Mouse (Mus musculus) embryonic facial prominence, embryonic 14.5 days (tissue): ENCODE results near the gene Tmc8. TPM values are rescaled to one million over a fixed set of nuclear protein-coding genes. Genes with fewer than 3 reads are reported as not detected.

Experiments used
- ATAC-seq: fragments of 200-750 bp; cut with Nextera tagmentation; 2 replicates; pipeline ENCODE4 v1.8.0; 2017; ENCODE audit warnings: low read depth, moderate number of reproducible peaks, moderate TSS enrichment
- DNase-seq: peaks from one replicate; pipeline ENCODE4 v3.0.0-alpha.2; 2015; ENCODE audit warnings: low spot score
- H3K27ac ChIP-seq: fragments of 300-500 bp; sonication (generic); replicated peaks from 2 replicates; pipeline ENCODE4 v1.5.1; 2014; ENCODE audit warnings: low read depth, mild to moderate bottlenecking, low read length, moderate library complexity
- H3K27me3 ChIP-seq: fragments of 300-500 bp; sonication (generic); replicated peaks from 2 replicates; pipeline ENCODE4 v1.6.1; 2014; ENCODE audit warnings: low read length; ENCODE audit not compliant: control insufficient read depth, insufficient read depth
- H3K36me3 ChIP-seq: fragments of 300-500 bp; sonication (generic); 2 replicates; pipeline ENCODE4 v1.6.1; 2014; ENCODE audit warnings: low read length, mixed read lengths; ENCODE audit not compliant: control insufficient read depth, insufficient read depth
- H3K4me1 ChIP-seq: fragments of 300-500 bp; sonication (generic); 2 replicates; pipeline ENCODE4 v1.6.1; 2014; ENCODE audit warnings: antibody characterized with exemption, low read length; ENCODE audit not compliant: control insufficient read depth, insufficient read depth
- H3K4me2 ChIP-seq: fragments of 300-500 bp; sonication (generic); 2 replicates; pipeline ENCODE4 v1.6.1; 2014; ENCODE audit warnings: low read depth, mild to moderate bottlenecking, low read length, moderate library complexity, mixed read lengths
- H3K4me3 ChIP-seq: fragments of 300-500 bp; sonication (generic); 2 replicates; pipeline ENCODE4 v1.5.1; 2014; ENCODE audit warnings: low read depth, mild to moderate bottlenecking, low read length
- H3K9ac ChIP-seq: fragments of 300-500 bp; sonication (generic); 2 replicates; pipeline ENCODE4 v1.6.1; 2014; ENCODE audit warnings: low read depth, mild to moderate bottlenecking, low read length, moderate library complexity, mixed read lengths
- H3K9me3 ChIP-seq: fragments of 300-500 bp; sonication (generic); 2 replicates; pipeline ENCODE4 v1.6.1; 2016; ENCODE audit warnings: low read length; ENCODE audit not compliant: control insufficient read depth
- WGBS: fragments of 180-500 bp; shearing (Covaris S2); extraction: QIAGEN DNeasy Blood & Tissue Kit; methylation state at CpG from one replicate; pipeline ENCODE4 v1.1.7; 2014; 5-methylcytosine and 5-hydroxymethylcytosine counted together
- polyA plus RNA-seq: library from polyadenylated mRNA; unstranded; fragments of >200 nt; fragmentation: Nextera tagmentation; extraction: Ambion mirVana; gene quantifications from 2 replicates; pipeline ENCODE4 v1.2.1, GENCODE M21; 2014

Tmc8 gene
- polyA plus RNA-seq, 1 experiment from 2014 or later, result 1.3 TPM

DNA sequence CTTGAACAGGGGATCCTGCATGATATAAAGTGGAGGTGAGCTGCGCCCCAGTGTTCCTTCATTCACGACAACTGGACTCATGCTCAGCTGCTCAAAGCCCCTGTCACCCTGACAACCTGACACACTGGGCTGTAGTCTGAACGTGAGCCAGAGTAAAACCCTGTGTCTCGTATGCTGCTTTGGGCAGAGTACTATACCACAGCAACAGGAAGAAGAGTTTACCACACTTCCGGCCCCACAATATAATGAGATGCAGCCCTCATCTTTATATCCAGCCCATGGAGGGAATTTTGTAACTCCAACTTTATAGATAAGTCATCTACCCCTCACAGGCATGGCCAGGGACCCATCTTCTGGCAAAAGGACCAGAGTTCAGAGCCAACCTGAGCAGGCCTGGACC lies 4.8 kb upstream of the Tmc8 start:
- Histone ChIP-seq H3K27me3 (0 out of 2 replicates have a peak, but pooled peaks cover 4% of the 10 kb centered on the region), H3K9ac (no peak overlapping the region), H3K36me3 (0 out of 2 replicates have a peak, but pooled peaks cover 12% of the 10 kb centered on the region), H3K9me3 (no peaks in the 10 kb centered on the region), H3K4me2 (no peak overlapping the region), H3K4me1 (peaks cover 31% of the 10 kb centered on the region), H3K4me3 (no peak overlapping the region), H3K27ac (no peak overlapping the region)
- no peak for DNase-seq
- 84% methylated on average over 5 of the region's 5 CpGs for WGBS
- ATAC-seq, result no peak

DNA sequence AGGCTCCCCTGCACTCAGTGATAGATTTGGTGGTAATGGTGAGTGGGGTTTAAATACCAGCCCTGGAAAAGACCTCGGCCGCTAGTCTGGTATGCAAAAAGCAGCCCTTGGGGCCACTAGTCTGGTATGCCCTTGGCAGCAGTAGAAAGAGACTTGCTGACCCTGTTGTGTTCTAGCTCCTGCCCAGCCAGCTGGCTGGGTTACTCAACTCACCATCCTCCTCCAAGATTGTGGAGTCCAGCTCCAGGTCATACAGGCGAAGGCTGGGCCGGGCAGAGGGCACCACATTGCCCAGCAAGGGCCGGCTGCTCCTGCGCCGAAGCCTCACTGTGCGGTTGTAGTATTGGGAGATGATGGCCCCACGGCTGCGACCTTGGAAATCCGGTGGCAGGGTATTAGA lies 3.8 kb upstream of the Tmc8 start:
- peaks cover 33% of the 10 kb centered on the region for H3K4me1 ChIP-seq
- DNase-seq, result no peak
- peaks cover 4% of the 10 kb centered on the region; the same call in 1 of the 2 replicates for H3K27me3 ChIP-seq
- no peak overlapping the region for H3K4me2 ChIP-seq
- H3K9ac ChIP-seq, result no peak overlapping the region
- 92% methylated on average over 11 of the region's 11 CpGs for WGBS
- no peaks in the 10 kb centered on the region for H3K9me3 ChIP-seq
- H3K36me3 ChIP-seq, result 0 out of 2 replicates have a peak, but pooled peaks cover 12% of the 10 kb centered on the region
- ATAC-seq, result no peak
- H3K27ac ChIP-seq, result no peak overlapping the region
- no peak overlapping the region for H3K4me3 ChIP-seq

- peak overlapping the region; percentile 79 for H3K27ac ChIP-seq
- WGBS, result 56% methylated on average over 12 of the region's 12 CpGs
Measured at GRCm38 (mm10) chr11:117778851-117779433, 2.9 kb upstream of the Tmc8 start.

DNA sequence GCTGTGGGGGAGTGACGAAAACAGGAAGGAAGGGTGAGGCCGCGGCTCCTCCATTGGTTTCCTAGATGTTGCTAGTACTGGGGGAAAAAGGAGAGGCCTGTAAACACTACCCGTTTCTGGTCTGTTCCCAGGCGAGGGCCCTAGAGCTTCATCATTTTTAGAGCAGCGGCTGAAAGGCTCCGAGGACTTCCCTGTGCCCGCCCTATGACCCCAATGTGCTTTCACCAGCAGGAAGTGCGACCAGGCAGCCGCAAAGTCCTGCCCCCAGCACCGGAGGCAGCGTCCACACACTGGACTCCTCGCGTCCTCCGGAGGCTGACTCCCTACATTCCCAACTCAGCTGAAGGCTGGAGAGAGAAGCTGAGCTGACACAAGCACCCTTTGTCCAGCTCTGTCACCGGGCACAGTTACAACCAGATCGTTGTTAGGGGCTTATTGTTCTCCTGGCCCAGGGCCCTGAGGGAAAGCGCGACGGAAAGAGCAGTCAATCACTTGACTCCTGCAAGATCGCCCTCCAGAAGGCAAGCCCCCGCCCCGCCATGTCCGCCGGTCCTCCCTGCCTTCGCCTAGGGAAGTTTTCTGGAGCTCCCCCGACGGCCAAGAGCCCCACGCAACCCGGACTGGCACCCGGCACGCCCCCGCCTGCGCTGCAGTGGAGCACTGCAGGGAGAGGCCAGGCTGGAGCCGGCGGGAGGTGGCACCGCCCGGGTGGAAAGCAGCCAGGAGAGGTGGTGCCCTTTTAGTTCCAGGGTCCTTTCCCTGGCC lies 2.3 kb upstream of the Tmc8 start:
- WGBS, result 5% methylated on average over 30 of the region's 38 CpGs
- 0 out of 2 replicates have a peak, but pooled peaks cover 12% of the 10 kb centered on the region for H3K36me3 ChIP-seq
- H3K9ac ChIP-seq, result peak overlapping the region; percentile 68
- peak; percentile 44 for ATAC-seq
- DNase-seq, result peak; percentile 68
- H3K27me3 ChIP-seq, result peaks cover 4% of the 10 kb centered on the region; the same call in 1 of the 2 replicates
- peaks cover 33% of the 10 kb centered on the region for H3K4me1 ChIP-seq
- H3K9me3 ChIP-seq, result no peaks in the 10 kb centered on the region
- H3K4me2 ChIP-seq, result peak overlapping the region; percentile 96
- H3K27ac ChIP-seq, result peak overlapping the region; percentile 79
- peak overlapping the region; percentile 51 for H3K4me3 ChIP-seq

More at GRCm38 (mm10) chr11:117778851-117779433, 2.9 kb upstream of the Tmc8 start:
- Histone ChIP-seq H3K4me2 (peak overlapping the region; percentile 96), H3K4me1 (peaks cover 33% of the 10 kb centered on the region), H3K36me3 (0 out of 2 replicates have a peak, but pooled peaks cover 12% of the 10 kb centered on the region), H3K9me3 (no peaks in the 10 kb centered on the region), H3K4me3 (peak overlapping the region; percentile 51), H3K27me3 (peaks cover 4% of the 10 kb centered on the region; the same call in 1 of the 2 replicates), H3K9ac (peak overlapping the region; percentile 68)
- ATAC-seq, result no peak
- DNase-seq, result no peak

DNA sequence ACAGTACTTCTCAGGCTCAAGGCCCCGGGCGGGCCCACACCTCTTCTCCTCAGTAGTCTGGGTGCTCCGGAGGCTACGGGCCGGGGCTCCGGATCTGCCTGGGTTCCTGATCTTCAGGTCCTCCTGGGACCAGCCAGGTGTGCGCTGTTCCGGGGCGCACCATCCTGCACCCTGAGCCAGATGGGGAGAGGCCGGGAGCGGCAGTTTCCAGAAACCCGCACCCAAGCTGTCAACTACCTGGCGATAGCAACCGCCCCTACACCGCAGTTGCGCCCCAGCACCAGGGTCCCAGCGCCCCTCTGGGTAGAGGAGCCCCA lies 1.7 kb upstream of the Tmc8 start:
- peak overlapping the region; percentile 79 for H3K27ac ChIP-seq
- H3K4me3 ChIP-seq, result peak overlapping the region; percentile 51
- no peak for DNase-seq
- H3K36me3 ChIP-seq, result 0 out of 2 replicates have a peak, but pooled peaks cover 9% of the 10 kb centered on the region
- peaks cover 33% of the 10 kb centered on the region for H3K4me1 ChIP-seq
- ATAC-seq, result peak; percentile 13; the same call in 1 of the 2 replicates
- H3K27me3 ChIP-seq, result peaks cover 4% of the 10 kb centered on the region; the same call in 1 of the 2 replicates
- H3K9me3 ChIP-seq, result no peaks in the 10 kb centered on the region
- H3K9ac ChIP-seq, result peak overlapping the region; percentile 68
- 6% methylated on average over 9 of the region's 17 CpGs for WGBS
- peak overlapping the region; percentile 96 for H3K4me2 ChIP-seq

GRCm38 (mm10) chr11:117780582-117781111 lies 1.2 kb upstream of the Tmc8 start:
- ATAC-seq, result peak; percentile 81

GRCm38 (mm10) chr11:117781199-117781821 lies 566 bp upstream of the Tmc8 start:
- peaks cover 4% of the 10 kb centered on the region; the same call in 1 of the 2 replicates for H3K27me3 ChIP-seq
- peak overlapping the region; percentile 51 for H3K4me3 ChIP-seq
- 13% methylated on average over 18 of the region's 18 CpGs for WGBS
- H3K9ac ChIP-seq, result peak overlapping the region; percentile 36
- peak; percentile 53 for DNase-seq
- 0 out of 2 replicates have a peak, but pooled peaks cover 4% of the 10 kb centered on the region for H3K36me3 ChIP-seq
- peak overlapping the region; percentile 96 for H3K4me2 ChIP-seq
- H3K4me1 ChIP-seq, result peaks cover 33% of the 10 kb centered on the region
- no peak for ATAC-seq
- H3K27ac ChIP-seq, result peak overlapping the region; percentile 77
- H3K9me3 ChIP-seq, result no peaks in the 10 kb centered on the region

More at GRCm38 (mm10) chr11:117780582-117781111, 1.2 kb upstream of the Tmc8 start:
- DNase-seq, result peak; percentile 95
- H3K9me3 ChIP-seq, result no peaks in the 10 kb centered on the region
- H3K4me1 ChIP-seq, result peaks cover 33% of the 10 kb centered on the region
- H3K36me3 ChIP-seq, result 0 out of 2 replicates have a peak, but pooled peaks cover 9% of the 10 kb centered on the region
- H3K9ac ChIP-seq, result peak overlapping the region; percentile 68
- peaks cover 4% of the 10 kb centered on the region; the same call in 1 of the 2 replicates for H3K27me3 ChIP-seq
- under 1% methylated on average over 19 of the region's 19 CpGs for WGBS
- H3K4me3 ChIP-seq, result peak overlapping the region; percentile 51
- H3K4me2 ChIP-seq, result peak overlapping the region; percentile 96
- H3K27ac ChIP-seq, result peak overlapping the region; percentile 79

DNA sequence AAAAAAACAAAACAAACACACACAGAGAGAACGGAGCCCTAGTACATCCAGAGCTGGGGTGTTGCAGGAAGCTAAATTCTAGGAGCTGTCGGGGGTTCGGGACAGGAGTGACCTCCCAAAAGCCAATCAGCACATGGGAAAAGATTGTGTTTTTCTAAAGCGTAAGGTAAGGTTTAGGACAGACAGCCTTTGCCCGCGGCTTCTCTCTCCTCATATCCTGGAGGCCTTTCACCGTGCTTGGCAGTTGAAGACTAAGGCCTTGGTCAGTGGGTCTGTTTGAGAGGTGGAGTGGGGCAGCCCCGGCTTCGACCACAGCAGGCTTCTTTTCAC lies 794 bp downstream of the Tmc8 start:
- Histone ChIP-seq H3K9me3 (no peaks in the 10 kb centered on the region), H3K4me2 (peak overlapping the region; percentile 57), H3K36me3 (no peaks in the 10 kb centered on the region), H3K27me3 (peaks cover 4% of the 10 kb centered on the region; the same call in 1 of the 2 replicates), H3K4me3 (peak overlapping the region; percentile 29), H3K9ac (peak overlapping the region; percentile 53), H3K27ac (no peak overlapping the region), H3K4me1 (peaks cover 33% of the 10 kb centered on the region)
- DNase-seq (no peak), ATAC-seq (no peak)
- 52% methylated on average over 9 of the region's 9 CpGs for WGBS
